Mouse (Mus musculus): Measurements from ENCODE around the gene Adcy9. TPM values are rescaled to one million over a fixed set of nuclear protein-coding genes. Genes with fewer than 3 reads are reported as not detected.

Adcy9 gene
- polyA plus RNA-seq, 1 experiment from 2014 or later, result 1.1 TPM

DNA sequence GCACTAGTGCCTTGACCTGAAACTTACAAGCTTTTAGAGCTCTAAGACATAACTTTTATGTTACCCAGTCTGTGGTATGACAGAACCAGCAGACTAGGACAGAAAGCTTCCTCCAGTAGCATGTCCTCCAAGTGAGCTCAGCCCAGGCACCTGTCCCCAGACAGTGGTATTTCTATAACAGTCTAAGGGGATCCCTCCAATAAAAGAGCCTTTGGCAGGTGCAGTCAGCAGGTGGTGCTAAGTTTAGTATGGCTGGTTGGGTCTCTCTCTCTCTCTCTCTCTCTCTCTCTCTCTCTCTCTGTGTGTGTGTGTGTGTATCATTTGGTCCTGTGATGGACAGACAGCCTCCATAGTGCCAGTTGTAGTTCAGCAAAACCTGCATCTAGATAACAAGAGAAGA, 95.3 kb downstream of the Adcy9 start:
- Histone ChIP-seq H3K9me3 (no peaks in the 10 kb centered on the region), H3K27ac (no peak overlapping the region), H3K4me3 (no peak overlapping the region), H3K27me3 (ENCODE audit: insufficient read depth, poor library complexity, severe bottlenecking) (no peaks in the 10 kb centered on the region), H3K4me1 (replicated peaks) (0 out of 2 replicates have a peak, but pooled peaks cover 9% of the 10 kb centered on the region), H3K36me3 (no peaks in the 10 kb centered on the region)
- DNase-seq (ENCODE audit: low spot score), result no peak

DNA sequence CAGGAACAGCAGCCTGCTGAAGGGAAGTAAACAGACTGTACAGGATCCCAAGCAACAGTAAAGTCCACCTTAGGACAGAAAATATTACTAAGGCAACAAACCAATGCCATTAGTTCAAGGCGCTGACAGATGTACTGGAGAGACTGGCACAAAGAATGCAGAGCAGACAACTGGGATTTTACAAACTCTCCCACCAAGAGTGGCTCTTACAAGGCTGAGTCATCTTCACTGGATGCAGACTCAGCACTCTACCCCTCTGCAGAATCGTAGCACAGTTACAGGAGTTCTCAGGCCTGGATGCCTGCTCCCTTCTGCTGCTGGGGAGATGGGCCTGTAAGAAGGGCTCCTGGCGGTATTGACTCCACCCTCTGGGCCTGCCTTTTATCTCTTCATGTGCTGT, 99.4 kb downstream of the Adcy9 start:
- Histone ChIP-seq H3K27ac (no peak overlapping the region), H3K36me3 (no peaks in the 10 kb centered on the region), H3K4me1 (replicated peaks) (0 out of 2 replicates have a peak, but pooled peaks cover 1% of the 10 kb centered on the region), H3K27me3 (ENCODE audit: insufficient read depth, poor library complexity, severe bottlenecking) (no peaks in the 10 kb centered on the region), H3K4me3 (no peak overlapping the region), H3K9me3 (no peaks in the 10 kb centered on the region)
- no peak for DNase-seq (ENCODE audit: low spot score)
- WGBS, result 69% methylated on average over 3 of the region's 3 CpGs

DNA sequence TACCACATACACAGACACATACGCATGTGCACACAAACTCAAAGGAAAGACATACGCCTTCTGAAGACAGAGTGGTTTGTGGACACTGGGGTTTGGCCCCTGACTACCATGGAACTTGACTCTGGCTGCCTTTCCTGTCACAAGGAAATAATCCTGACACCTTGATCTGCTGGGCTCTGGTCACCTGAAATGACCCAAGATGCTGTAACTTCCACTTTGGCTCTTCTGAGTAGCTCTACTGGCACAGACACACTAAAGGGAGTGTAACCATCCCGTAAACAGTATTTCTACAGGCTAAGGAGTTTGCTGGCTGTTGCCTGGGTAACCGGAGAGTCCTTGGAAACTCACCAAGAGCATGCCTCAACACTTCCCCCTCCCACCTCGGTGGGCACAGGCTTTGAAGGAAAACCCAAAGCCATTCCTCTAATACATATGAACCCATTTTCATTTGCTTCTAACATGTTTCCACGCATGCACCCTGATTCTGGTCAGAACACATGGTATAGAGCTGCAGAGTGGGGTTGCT, 102.2 kb downstream of the Adcy9 start:
- Histone ChIP-seq H3K4me1 (replicated peaks) (no peaks in the 10 kb centered on the region), H3K27ac (no peak overlapping the region), H3K36me3 (no peaks in the 10 kb centered on the region), H3K27me3 (ENCODE audit: insufficient read depth, poor library complexity, severe bottlenecking) (no peaks in the 10 kb centered on the region), H3K4me3 (no peak overlapping the region), H3K9me3 (no peaks in the 10 kb centered on the region)
- WGBS, result 75% methylated on average over 6 of the region's 6 CpGs
- DNase-seq (ENCODE audit: low spot score), result no peak

DNA sequence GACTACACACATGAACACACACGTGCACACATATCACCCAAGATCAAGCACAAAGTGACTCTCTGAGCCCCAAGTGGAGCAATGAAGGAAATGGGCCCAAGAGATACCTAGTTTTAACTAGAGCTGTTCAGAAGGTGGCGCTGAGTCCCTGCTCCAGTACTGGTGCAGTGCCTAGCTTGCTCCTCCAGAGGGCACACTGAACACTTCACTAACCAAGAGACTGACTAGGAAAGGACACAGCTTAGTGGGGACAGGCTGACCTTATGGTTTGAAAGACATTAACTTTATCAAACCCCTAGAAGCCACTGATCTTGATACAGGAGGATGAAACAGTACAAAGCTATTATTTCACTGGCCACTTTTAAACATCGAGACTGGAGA, 104.2 kb downstream of the Adcy9 start:
- no peaks in the 10 kb centered on the region for H3K4me1 ChIP-seq (replicated peaks)
- no peak overlapping the region for H3K27ac ChIP-seq
- H3K27me3 ChIP-seq (ENCODE audit: insufficient read depth, poor library complexity, severe bottlenecking), result no peaks in the 10 kb centered on the region
- H3K36me3 ChIP-seq, result no peaks in the 10 kb centered on the region
- peak; percentile 76 for DNase-seq (ENCODE audit: low spot score)
- H3K9me3 ChIP-seq, result no peaks in the 10 kb centered on the region
- no peak overlapping the region for H3K4me3 ChIP-seq
- WGBS, result 35% methylated on average over 3 of the region's 3 CpGs

DNA sequence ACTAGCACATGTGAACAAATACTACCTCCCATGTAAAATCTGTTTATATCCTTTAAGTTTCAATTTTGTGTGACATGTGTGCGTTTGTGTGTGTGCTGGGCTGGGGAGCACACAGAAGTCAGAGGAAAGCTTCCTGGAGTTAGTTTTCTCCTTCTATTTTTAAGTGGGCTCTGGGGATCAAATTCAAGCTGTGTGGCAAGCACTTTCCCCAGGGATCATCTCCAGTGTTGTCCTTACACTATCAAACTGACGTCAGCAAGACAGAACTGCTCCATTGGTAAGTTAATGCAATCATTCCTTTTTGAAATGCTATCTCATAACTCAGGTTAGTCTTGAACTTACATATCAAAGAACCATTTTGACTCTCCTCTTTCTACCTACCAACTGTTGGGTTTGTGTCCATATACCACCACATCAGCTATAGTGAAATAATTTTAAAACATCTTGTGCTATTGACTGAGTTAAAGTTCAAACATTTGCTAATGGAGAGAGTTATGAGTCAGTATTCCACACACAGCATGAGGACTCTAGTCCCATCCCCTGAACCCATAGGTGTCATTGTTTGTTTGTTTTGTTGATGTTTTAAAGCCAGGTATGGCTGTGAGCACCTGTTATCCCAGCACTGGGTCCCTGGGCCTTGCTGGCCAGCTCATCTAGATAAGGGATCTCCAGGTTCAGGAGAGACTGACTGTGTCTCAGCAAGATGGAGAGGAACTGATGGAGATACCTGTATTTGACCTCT, 104.8 kb downstream of the Adcy9 start:
- Histone ChIP-seq H3K36me3 (no peaks in the 10 kb centered on the region), H3K27me3 (ENCODE audit: insufficient read depth, poor library complexity, severe bottlenecking) (no peaks in the 10 kb centered on the region), H3K9me3 (no peaks in the 10 kb centered on the region), H3K4me1 (replicated peaks) (no peaks in the 10 kb centered on the region), H3K4me3 (no peak overlapping the region), H3K27ac (no peak overlapping the region)
- 85% methylated on average over 2 of the region's 2 CpGs for whole genome bisulfite sequencing
- DNase-seq (ENCODE audit: low spot score), result no peak

DNA sequence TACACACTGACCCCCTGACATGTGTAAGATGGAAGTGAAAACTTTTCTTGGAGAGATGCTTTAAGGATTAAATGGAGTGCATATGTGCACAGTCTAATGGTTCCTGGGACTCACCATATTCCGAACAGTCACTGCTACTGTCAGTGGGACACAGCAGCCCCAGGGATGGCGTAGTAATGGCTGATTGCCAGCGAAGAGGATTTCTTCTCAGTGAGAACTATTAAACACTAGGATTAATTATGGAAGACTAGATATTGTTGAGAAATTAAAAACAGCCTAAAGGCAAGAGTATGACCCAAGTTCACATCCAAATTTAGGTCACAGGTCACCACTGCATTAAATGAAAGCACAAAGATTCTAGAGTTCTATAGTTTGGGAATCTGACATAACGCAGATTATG, 105.4 kb downstream of the Adcy9 start:
- 90% methylated on average over 4 of the region's 4 CpGs for WGBS
- Histone ChIP-seq H3K9me3 (no peaks in the 10 kb centered on the region), H3K4me1 (replicated peaks) (no peaks in the 10 kb centered on the region), H3K27ac (no peak overlapping the region), H3K27me3 (ENCODE audit: insufficient read depth, poor library complexity, severe bottlenecking) (no peaks in the 10 kb centered on the region), H3K36me3 (no peaks in the 10 kb centered on the region), H3K4me3 (no peak overlapping the region)
- no peak for DNase-seq (ENCODE audit: low spot score)

DNA sequence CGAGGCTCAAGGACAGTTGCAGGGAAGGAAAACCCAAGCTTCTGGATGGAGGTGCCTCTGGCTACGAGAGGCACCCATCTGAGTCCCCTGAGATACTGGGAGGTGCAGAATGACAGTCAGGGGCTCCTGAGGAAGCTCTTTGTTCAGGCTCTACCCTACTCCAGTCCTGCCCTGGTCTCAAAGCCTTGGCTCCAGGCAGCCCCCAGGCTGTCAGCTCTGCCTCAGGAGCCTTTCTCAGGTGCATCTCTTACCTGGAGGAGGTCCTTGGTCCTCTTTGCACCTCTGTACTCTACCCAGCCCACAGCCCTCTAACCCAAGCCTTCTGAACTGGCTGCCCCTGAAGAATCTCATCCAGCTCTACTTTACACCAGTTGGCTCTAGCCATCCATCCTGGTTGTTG, 108.3 kb downstream of the Adcy9 start:
- no peaks in the 10 kb centered on the region for H3K4me1 ChIP-seq (replicated peaks)
- WGBS, result 58% methylated on average over 2 of the region's 2 CpGs
- H3K27ac ChIP-seq, result no peak overlapping the region
- no peaks in the 10 kb centered on the region for H3K27me3 ChIP-seq (ENCODE audit: insufficient read depth, poor library complexity, severe bottlenecking)
- no peak for DNase-seq (ENCODE audit: low spot score)
- no peaks in the 10 kb centered on the region for H3K36me3 ChIP-seq
- no peaks in the 10 kb centered on the region for H3K9me3 ChIP-seq
- H3K4me3 ChIP-seq, result no peak overlapping the region

DNA sequence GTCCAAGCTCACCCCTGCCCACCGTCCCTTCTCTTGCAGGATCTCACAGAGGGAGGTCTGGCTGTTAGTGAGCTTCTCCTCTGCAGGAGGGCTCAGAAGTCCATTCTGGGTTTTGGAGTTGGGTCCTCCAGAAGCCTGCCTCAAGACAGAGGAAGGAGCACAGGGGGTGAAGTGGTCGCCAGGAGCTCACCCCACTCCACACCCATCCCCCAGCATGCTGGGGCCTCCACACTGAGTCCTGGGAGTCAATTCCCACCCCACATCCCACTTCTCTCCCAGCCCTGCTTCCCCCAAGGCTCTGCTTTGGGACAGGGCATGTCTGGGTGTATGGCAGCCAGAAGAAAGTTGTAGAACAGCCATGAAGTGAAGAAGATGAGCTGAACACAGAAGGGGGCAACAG, 108.7 kb downstream of the Adcy9 start:
- Histone ChIP-seq H3K4me1 (replicated peaks) (no peaks in the 10 kb centered on the region), H3K27me3 (ENCODE audit: insufficient read depth, poor library complexity, severe bottlenecking) (no peaks in the 10 kb centered on the region), H3K9me3 (no peaks in the 10 kb centered on the region), H3K36me3 (no peaks in the 10 kb centered on the region), H3K27ac (no peak overlapping the region), H3K4me3 (no peak overlapping the region)
- 44% methylated on average over 2 of the region's 2 CpGs for WGBS
- DNase-seq (ENCODE audit: low spot score), result no peak

DNA sequence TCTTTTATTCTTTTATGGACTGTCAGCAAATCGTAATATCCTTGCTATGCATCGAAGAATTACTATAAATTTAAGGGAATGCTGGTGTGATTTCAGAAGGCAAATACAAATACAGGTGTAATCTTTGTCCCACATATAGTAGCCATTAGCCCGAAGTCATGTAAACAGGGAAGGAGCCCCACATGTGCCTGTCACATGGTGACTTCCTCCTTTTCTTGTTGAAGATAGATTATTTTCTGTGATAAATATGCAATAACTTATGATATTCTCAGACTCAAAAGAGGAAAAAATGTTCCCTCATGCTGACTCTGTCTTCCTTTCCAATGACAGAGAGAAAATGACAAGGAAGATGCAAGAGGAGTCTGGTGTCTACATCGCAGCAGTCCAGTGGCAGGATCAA, 112.5 kb downstream of the Adcy9 start:
- DNase-seq (ENCODE audit: low spot score), result no peak
- Histone ChIP-seq H3K4me1 (replicated peaks) (no peaks in the 10 kb centered on the region), H3K36me3 (no peaks in the 10 kb centered on the region), H3K27me3 (ENCODE audit: insufficient read depth, poor library complexity, severe bottlenecking) (no peaks in the 10 kb centered on the region), H3K27ac (no peak overlapping the region), H3K4me3 (no peak overlapping the region), H3K9me3 (no peaks in the 10 kb centered on the region)
- WGBS, result 90% methylated on average over 4 of the region's 4 CpGs

DNA sequence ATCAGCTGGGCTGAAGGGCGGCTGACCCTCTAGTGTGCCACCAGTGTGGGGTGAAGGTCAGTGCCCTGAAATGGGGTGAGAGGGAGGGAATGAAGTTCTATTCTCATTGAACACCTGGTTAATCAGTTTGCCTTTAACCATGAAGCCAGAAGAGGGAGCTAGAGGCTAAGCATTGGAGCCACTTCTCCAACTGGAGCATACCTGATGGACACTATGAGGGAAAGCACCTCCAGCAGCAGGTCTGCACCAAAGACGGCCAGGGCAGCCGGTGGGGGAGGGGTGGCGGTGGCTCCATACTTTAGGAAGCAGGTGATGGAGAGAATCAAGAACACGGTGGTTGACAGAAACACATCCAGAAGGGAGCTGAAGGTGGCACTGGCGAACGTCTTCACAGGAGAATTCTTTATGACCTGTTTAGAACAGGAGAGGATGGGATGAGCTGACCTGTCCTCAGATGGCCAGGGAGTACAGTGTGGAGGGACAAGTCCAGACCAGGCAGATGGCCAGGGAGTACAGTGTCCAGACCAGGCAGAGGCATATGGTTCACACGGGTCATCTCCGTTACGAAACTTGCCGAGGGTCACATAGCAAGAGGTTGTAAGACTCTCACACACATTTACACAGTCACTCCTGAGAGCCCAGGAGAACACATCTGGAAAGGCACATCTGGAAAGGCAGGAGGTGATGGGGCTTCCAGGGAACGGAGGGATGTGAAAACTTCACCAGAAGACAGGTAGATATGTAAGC, 115.9 kb downstream of the Adcy9 start:
- Histone ChIP-seq H3K9me3 (no peaks in the 10 kb centered on the region), H3K4me3 (no peak overlapping the region), H3K36me3 (no peaks in the 10 kb centered on the region), H3K27ac (no peak overlapping the region), H3K4me1 (replicated peaks) (no peaks in the 10 kb centered on the region), H3K27me3 (ENCODE audit: insufficient read depth, poor library complexity, severe bottlenecking) (no peaks in the 10 kb centered on the region)
- DNase-seq (ENCODE audit: low spot score), result no peak
- WGBS, result 70% methylated on average over 12 of the region's 12 CpGs

DNA sequence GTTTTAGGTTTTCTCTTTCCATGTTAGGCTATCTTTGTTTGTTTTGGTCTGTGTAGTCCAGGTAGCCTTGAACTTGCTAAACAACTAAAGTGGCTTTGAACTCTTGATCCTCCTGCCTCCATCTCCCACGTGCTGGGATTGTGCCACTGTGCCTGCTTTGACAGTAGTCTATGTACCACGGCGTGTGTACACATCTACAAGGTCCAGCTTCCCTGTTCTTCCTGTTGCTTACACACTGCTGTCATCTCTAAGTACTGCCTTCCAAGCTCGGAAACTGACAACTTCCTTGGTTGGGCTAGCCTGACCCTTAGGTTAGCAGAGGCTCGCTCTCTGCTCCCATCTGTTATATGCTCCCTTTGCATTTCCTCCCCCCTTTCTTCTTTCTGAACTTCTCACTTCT, 116.7 kb downstream of the Adcy9 start:
- H3K9me3 ChIP-seq, result no peaks in the 10 kb centered on the region
- no peak overlapping the region for H3K27ac ChIP-seq
- H3K36me3 ChIP-seq, result no peaks in the 10 kb centered on the region
- WGBS, result 84% methylated on average over 5 of the region's 5 CpGs
- no peak for DNase-seq (ENCODE audit: low spot score)
- H3K27me3 ChIP-seq (ENCODE audit: insufficient read depth, poor library complexity, severe bottlenecking), result no peaks in the 10 kb centered on the region
- H3K4me3 ChIP-seq, result no peak overlapping the region
- H3K4me1 ChIP-seq (replicated peaks), result no peaks in the 10 kb centered on the region

DNA sequence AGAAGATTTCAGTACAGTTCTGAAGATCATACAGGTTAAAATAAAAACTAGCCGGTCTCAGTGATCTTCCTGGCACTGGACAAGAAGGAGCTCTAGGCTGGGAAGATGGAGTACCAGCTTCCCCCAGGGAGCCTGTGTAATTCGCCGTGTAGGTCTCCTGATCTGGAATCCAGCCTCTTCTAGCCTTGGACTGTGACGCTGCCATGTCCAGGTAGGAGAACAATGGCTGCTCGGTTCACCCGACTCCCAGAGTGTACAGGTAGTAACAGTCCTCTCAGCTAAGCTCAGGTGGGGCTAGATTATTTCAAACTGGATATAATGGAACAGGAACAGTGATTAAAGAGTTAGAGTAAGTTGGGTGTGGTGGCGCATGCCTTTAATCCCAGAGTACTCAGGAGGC, 120.0 kb downstream of the Adcy9 start:
- DNase-seq (ENCODE audit: low spot score), result no peak
- WGBS, result 90% methylated on average over 7 of the region's 7 CpGs
- H3K27me3 ChIP-seq (ENCODE audit: insufficient read depth, poor library complexity, severe bottlenecking), result no peaks in the 10 kb centered on the region
- no peaks in the 10 kb centered on the region for H3K4me1 ChIP-seq (replicated peaks)
- no peaks in the 10 kb centered on the region for H3K9me3 ChIP-seq
- H3K4me3 ChIP-seq, result no peak overlapping the region
- H3K27ac ChIP-seq, result no peak overlapping the region
- H3K36me3 ChIP-seq, result no peaks in the 10 kb centered on the region

DNA sequence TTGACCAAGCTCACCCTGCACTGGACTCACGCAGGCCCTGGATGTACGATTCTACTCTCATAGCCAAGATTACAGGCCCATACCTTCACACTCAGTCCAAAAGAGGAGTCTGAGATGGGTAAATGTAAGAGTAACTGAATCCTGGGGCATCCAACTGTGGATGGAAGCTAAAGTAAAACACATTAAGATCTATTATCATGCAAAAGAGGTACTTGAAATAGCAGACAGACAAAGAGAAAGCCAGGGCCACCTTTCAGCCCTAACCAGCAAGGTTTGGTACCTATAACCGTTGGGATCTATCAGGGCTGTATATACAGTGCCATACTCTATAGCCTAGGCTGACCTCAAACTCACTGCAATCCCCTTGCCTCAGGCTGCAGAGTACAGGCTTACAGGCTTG, 127.0 kb downstream of the Adcy9 start:
- Histone ChIP-seq H3K36me3 (no peaks in the 10 kb centered on the region), H3K27ac (no peak overlapping the region), H3K4me1 (replicated peaks) (0 out of 2 replicates have a peak, but pooled peaks cover 3% of the 10 kb centered on the region), H3K27me3 (ENCODE audit: insufficient read depth, poor library complexity, severe bottlenecking) (no peaks in the 10 kb centered on the region), H3K9me3 (no peaks in the 10 kb centered on the region), H3K4me3 (no peak overlapping the region)
- no peak for DNase-seq (ENCODE audit: low spot score)
- 85% methylated on average over 3 of the region's 3 CpGs for WGBS

Measured in hindbrain, embryonic 10.5 days (tissue).